Mouse (Mus musculus) liver, embryonic 14.5 days (tissue): Measurements from ENCODE around the gene Anxa6. TPM values are rescaled to one million over a fixed set of nuclear protein-coding genes. Genes with fewer than 3 reads are reported as not detected.

Experiments
- ATAC-seq: fragments of 200-750 bp; cut with Nextera tagmentation; 2 replicates; pipeline ENCODE4 v1.8.0; 2017; ENCODE audit warnings: moderate number of reproducible peaks, mild to moderate bottlenecking, moderate library complexity; ENCODE audit not compliant: insufficient read depth
- DNase-seq, 3 experiments: peaks; one replicate each; pipeline ENCODE4 v3.0.0-alpha.2; 2012 to 2013; ENCODE audit warnings: low read depth in 3 of 3, low spot score in 3 of 3
- H3K27ac ChIP-seq: fragments of 300-500 bp; sonication (generic); 2 replicates; pipeline ENCODE4 v1.5.1; 2014; ENCODE audit warnings: moderate library complexity, mild to moderate bottlenecking, control low read depth, inconsistent platforms
- H3K27me3 ChIP-seq: fragments of 300-500 bp; sonication (generic); 2 replicates; pipeline ENCODE4 v1.6.1; 2014; ENCODE audit warnings: mild to moderate bottlenecking, low read length, moderate library complexity; ENCODE audit not compliant: control insufficient read depth, insufficient read depth
- H3K36me3 ChIP-seq: fragments of 300-500 bp; sonication (generic); replicated peaks from 2 replicates; pipeline ENCODE4 v1.6.1; 2014; ENCODE audit warnings: low read depth; ENCODE audit not compliant: control insufficient read depth, insufficient read depth
- H3K4me1 ChIP-seq, 2 experiments: fragments of 200-500 bp in 1 of 2; fragments of 300-500 bp in 1 of 2; sonication (generic) in 1 of 2; replicated peaks; 2 replicates each; pipeline ENCODE4 v1.6.1; 2012 to 2014; ENCODE audit warnings: antibody characterized with exemption in 1 of 2, inconsistent platforms in 1 of 2, low read length in 1 of 2; ENCODE audit not compliant: control insufficient read depth in 2 of 2, insufficient read depth in 2 of 2
- H3K4me2 ChIP-seq: fragments of 300-500 bp; sonication (generic); 2 replicates; pipeline ENCODE4 v1.6.1; 2014; ENCODE audit warnings: low read depth, mild to moderate bottlenecking, control low read depth, moderate library complexity
- H3K4me3 ChIP-seq, 2 experiments: fragments of 200-500 bp in 1 of 2; fragments of 300-500 bp in 1 of 2; sonication (generic) in 1 of 2; 2 replicates each; pipeline ENCODE4 v1.5.1; 2012 to 2014; ENCODE audit warnings: low read depth in 2 of 2, low read length in 2 of 2, mild to moderate bottlenecking in 2 of 2, control low read depth in 1 of 2, inconsistent platforms in 1 of 2, moderate library complexity in 1 of 2; ENCODE audit not compliant: insufficient read depth in 1 of 2
- H3K9ac ChIP-seq: fragments of 300-500 bp; sonication (generic); replicated peaks from 2 replicates; pipeline ENCODE4 v1.6.1; 2014; ENCODE audit warnings: mild to moderate bottlenecking, control low read depth, moderate library complexity
- H3K9me3 ChIP-seq: fragments of 300-500 bp; sonication (generic); 2 replicates; pipeline ENCODE4 v1.6.1; 2016; ENCODE audit warnings: low read length, mixed read lengths; ENCODE audit not compliant: control insufficient read depth
- CTCF ChIP-seq: IDR thresholded peaks from 2 replicates; pipeline ENCODE4 v1.5.1; 2016; ENCODE audit warnings: antibody characterized with exemption, low read depth, control low read depth
- EP300 ChIP-seq: IDR thresholded peaks from 2 replicates; pipeline ENCODE4 v1.6.1; 2016; ENCODE audit warnings: antibody characterized with exemption, low read depth
- WGBS: fragments of 180-500 bp; shearing (Covaris S2); extraction: QIAGEN DNeasy Blood & Tissue Kit; methylation state at CpG from one replicate; pipeline ENCODE4 v1.1.7; 2014; ENCODE audit not compliant: insufficient replicate concordance; 5-methylcytosine and 5-hydroxymethylcytosine counted together
- polyA plus RNA-seq, 2 experiments: library from polyadenylated mRNA; depleted of rRNA in 1 of 2; stranded (reverse) in 1 of 2; unstranded in 1 of 2; fragments of >200 nt; fragmentation: Nextera tagmentation in 1 of 2; extraction: Ambion mirVana in 1 of 2; gene quantifications; 2 replicates each; pipeline versions ENCODE4 v1.2.1 to v1.2.3; 2012 to 2014

Gene Anxa6
- polyA plus RNA-seq, 2 experiments: 24.2 to 36.7 TPM

- H3K4me1 ChIP-seq: peaks cover 5 to 31% of the 10 kb centered on the region in 2 experiments; a peak in 2 of 4 replicates
- no peak overlapping the region for H3K27ac ChIP-seq
- no peak for DNase-seq
These were observed 11.8 kb downstream of the Anxa6 start for GRCm38 (mm10) chr11:55021458-55021857.

GRCm38 (mm10) chr11:55019711-55020110, 13.5 kb downstream of the Anxa6 start:
- DNase-seq (no peak), ATAC-seq (no peak)
- no peak overlapping the region for H3K27ac ChIP-seq
- no peak overlapping the region for H3K4me3 ChIP-seq
- no peak overlapping the region for H3K4me2 ChIP-seq
- WGBS: 56% methylated on average over 2 of the region's 2 CpGs
- no peaks in the 10 kb centered on the region for H3K27me3 ChIP-seq
- no peak for TF ChIP-seq EP300
- no peak for TF ChIP-seq CTCF
- H3K9me3 ChIP-seq: no peaks in the 10 kb centered on the region
- H3K9ac ChIP-seq: no peak overlapping the region
- H3K4me1 ChIP-seq: peaks cover 5 to 31% of the 10 kb centered on the region in 2 experiments; a peak in 2 of 4 replicates
- no peaks in the 10 kb centered on the region for H3K36me3 ChIP-seq

More at GRCm38 (mm10) chr11:55021458-55021857, 11.8 kb downstream of the Anxa6 start:
- no peaks in the 10 kb centered on the region for H3K27me3 ChIP-seq
- TF ChIP-seq EP300 (no peak), CTCF (no peak)
- H3K9ac ChIP-seq: no peak overlapping the region
- no peaks in the 10 kb centered on the region for H3K9me3 ChIP-seq
- no peak overlapping the region for H3K4me3 ChIP-seq
- no peaks in the 10 kb centered on the region for H3K36me3 ChIP-seq
- ATAC-seq: no peak
- no peak overlapping the region for H3K4me2 ChIP-seq

DNA sequence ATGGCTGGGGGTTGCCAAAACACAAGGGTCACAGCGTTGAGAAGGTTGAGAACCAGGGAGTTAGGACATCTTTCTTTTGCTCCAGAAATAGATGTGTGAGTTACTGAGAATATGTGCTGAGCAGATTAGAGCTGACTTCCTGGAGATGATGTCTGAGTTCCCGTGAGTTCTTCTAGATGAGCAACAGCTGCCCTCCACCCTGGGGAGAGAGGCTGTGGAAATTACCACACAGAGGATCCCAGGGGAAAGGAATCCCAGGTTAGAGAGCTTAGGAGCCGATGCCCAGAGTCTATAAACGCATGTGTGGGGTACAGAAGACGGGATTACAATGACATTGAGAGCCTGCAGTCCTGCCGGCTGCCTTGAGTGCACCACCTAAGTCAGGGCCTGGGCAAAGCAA, 15.2 kb downstream of the Anxa6 start:
- Histone ChIP-seq H3K9ac (no peak overlapping the region), H3K36me3 (no peaks in the 10 kb centered on the region), H3K4me1 (peaks cover 5 to 17% of the 10 kb centered on the region in 2 experiments; a peak in 2 of 4 replicates), H3K4me3 (no peak overlapping the region), H3K4me2 (no peak overlapping the region), H3K27ac (no peak overlapping the region), H3K9me3 (no peaks in the 10 kb centered on the region), H3K27me3 (no peaks in the 10 kb centered on the region)
- DNase-seq (no peak), ATAC-seq (no peak)
- TF ChIP-seq EP300 (no peak), CTCF (no peak)
- 56% methylated on average over 6 of the region's 6 CpGs for WGBS

DNA sequence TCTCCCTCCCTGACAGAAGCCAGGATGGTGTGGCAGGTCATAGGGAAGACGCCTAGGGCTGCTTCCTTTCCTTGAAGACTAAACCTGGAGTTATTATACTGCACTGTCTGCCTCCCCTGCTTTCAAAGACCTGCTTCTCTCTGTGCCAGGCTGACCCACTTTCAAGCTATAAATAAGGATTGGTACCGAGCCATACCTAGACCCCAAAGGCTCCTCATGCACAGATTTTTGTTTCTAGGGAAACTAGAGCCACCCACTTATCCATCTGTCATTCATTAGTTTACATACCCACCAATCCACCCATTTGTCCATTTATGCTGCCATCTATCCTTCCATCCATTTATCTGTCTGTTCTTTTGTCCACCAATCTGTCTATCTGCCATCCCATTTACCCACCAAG, 16.0 kb downstream of the Anxa6 start:
- Histone ChIP-seq H3K4me1 (peaks cover 3 to 9% of the 10 kb centered on the region in 2 experiments; a peak in 2 of 4 replicates), H3K9ac (no peak overlapping the region), H3K9me3 (no peaks in the 10 kb centered on the region), H3K4me2 (no peak overlapping the region), H3K27ac (no peak overlapping the region), H3K4me3 (no peak overlapping the region), H3K36me3 (no peaks in the 10 kb centered on the region), H3K27me3 (no peaks in the 10 kb centered on the region)
- ATAC-seq (no peak), DNase-seq (no peak)
- WGBS: 60% methylated on average over 2 of the region's 2 CpGs
- TF ChIP-seq CTCF (no peak), EP300 (no peak)

GRCm38 (mm10) chr11:55016758-55017157, 16.5 kb downstream of the Anxa6 start:
- TF ChIP-seq CTCF (no peak), EP300 (no peak)
- Histone ChIP-seq H3K36me3 (no peaks in the 10 kb centered on the region), H3K27ac (no peak overlapping the region), H3K4me3 (no peak overlapping the region), H3K27me3 (no peaks in the 10 kb centered on the region), H3K4me2 (no peak overlapping the region), H3K9ac (no peak overlapping the region), H3K4me1 (peaks cover 1 to 5% of the 10 kb centered on the region in 2 experiments; a peak in 2 of 4 replicates), H3K9me3 (no peaks in the 10 kb centered on the region)
- DNase-seq (no peak), ATAC-seq (no peak)
- 70% methylated on average over 1 of the region's 1 CpGs for WGBS
